Mouse (Mus musculus): ENCODE data around the gene Txndc15. TPM values are rescaled to one million over a fixed set of nuclear protein-coding genes. Genes with fewer than 3 reads are reported as not detected.
"Not testable (repeated sequence)": the region's sequence is repeated elsewhere in the genome, so short reads cannot be mapped to it uniquely, and the experiment has no call there.

Gene Txndc15
- polyA plus RNA-seq, 1 experiment from 2014 or later = 71.3 TPM

DNA sequence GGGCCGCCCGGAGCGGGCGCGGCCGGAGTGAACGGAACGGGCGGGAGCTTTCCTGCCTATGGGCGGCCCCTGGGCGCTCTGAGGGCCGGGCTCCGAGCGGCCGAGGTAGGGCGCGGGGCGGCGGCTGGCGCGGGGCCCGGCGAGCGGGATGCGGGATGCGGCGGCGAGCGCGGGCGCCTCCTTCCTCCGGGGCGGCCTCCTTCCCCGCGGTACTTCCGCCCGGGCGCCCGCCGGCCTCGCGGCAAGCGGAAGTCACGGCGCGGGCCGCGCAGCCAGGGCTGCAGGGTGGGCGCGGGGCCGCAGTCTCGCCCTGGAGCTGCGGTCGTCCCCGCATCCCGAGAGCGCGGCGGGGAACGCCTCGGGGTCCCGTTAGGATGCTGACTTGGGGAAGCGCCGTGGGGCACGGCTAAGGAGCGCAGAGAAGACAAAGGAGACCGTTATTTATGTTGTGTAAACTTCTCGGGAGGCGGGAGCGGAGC, 21.2 kb upstream of the Txndc15 start:
- H3K9ac ChIP-seq (ENCODE audit: low read depth, low read length) = peak overlapping the region; percentile 100
- peak overlapping the region; percentile 99 for H3K4me3 ChIP-seq (ENCODE audit: low read length)
- H3K4me1 ChIP-seq (ENCODE audit: control insufficient read depth, insufficient read depth, low read length) = peaks cover 15% of the 10 kb centered on the region
- H3K27ac ChIP-seq (ENCODE audit: low read length) = peak overlapping the region; percentile 98
- H3K36me3 ChIP-seq (ENCODE audit: control insufficient read depth, insufficient read depth, low read length) = no peaks in the 10 kb centered on the region
- H3K27me3 ChIP-seq (replicated peaks; ENCODE audit: control insufficient read depth, insufficient read depth, low read length) = no peaks in the 10 kb centered on the region
- WGBS = under 1% methylated on average over 55 of the region's 70 CpGs
- H3K9me3 ChIP-seq (ENCODE audit: control insufficient read depth, low read length) = no peaks in the 10 kb centered on the region
- peak overlapping the region; percentile 55 for H3K4me2 ChIP-seq (ENCODE audit: low read depth, low read length)
- ATAC-seq = peak; percentile 80

DNA sequence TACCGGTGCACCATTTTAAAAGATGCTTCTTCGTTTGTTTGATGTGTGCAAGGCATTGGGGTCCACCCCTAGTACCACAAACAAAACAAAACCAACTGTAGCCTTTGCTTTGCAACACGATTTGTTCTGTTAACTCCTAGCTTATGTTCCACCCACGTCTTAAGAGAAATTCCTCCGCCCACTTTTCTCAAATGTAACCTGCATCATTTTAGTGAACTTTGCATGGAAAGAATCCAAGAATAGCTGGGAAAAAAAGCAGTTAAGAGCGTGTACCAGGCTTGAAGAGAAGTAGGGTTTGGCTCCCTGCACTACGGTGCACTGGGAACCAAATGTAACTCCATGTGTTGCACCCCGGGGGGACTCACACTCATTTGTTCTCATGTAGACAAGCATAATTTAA, 20.3 kb upstream of the Txndc15 start:
- no peaks in the 10 kb centered on the region for H3K9me3 ChIP-seq (ENCODE audit: control insufficient read depth, low read length)
- WGBS = 11% methylated on average over 8 of the region's 8 CpGs
- peaks cover 15% of the 10 kb centered on the region for H3K4me1 ChIP-seq (ENCODE audit: control insufficient read depth, insufficient read depth, low read length)
- H3K9ac ChIP-seq (ENCODE audit: low read depth, low read length) = peak overlapping the region; percentile 100
- no peak for ATAC-seq
- H3K4me3 ChIP-seq (ENCODE audit: low read length) = peak overlapping the region; percentile 99
- no peaks in the 10 kb centered on the region; the same call in 1 of the 2 replicates for H3K36me3 ChIP-seq (ENCODE audit: control insufficient read depth, insufficient read depth, low read length)
- H3K27me3 ChIP-seq (replicated peaks; ENCODE audit: control insufficient read depth, insufficient read depth, low read length) = no peaks in the 10 kb centered on the region
- no peak overlapping the region for H3K27ac ChIP-seq (ENCODE audit: low read length)
- peak overlapping the region; percentile 55 for H3K4me2 ChIP-seq (ENCODE audit: low read depth, low read length)

DNA sequence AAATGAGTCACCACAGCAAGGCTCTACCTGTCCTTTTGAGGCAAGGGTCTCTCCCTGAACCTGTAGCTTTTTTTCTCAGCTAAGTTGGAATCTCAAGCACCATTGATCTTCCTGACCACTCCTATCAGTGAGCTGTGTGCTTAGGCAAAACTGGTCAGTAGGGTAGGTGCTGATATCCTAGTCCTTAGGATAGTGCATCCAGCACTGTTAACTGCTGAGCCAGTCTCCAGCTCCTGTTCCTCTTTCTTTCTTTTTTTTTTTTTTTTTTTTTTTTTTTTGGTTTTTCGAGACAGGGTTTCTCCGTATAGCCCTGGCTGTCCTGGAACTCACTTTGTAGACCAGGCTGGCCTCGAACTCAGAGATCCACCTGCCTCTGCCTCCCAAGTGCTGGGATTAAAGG, 18.5 kb upstream of the Txndc15 start:
- not testable (repeated sequence) for H3K27ac ChIP-seq (ENCODE audit: low read length); H3K9ac ChIP-seq (ENCODE audit: low read depth, low read length); H3K9me3 ChIP-seq (ENCODE audit: control insufficient read depth, low read length); H3K4me3 ChIP-seq (ENCODE audit: low read length); H3K36me3 ChIP-seq (ENCODE audit: control insufficient read depth, insufficient read depth, low read length); H3K4me2 ChIP-seq (ENCODE audit: low read depth, low read length); ATAC-seq; H3K27me3 ChIP-seq (replicated peaks; ENCODE audit: control insufficient read depth, insufficient read depth, low read length)
- WGBS = 80% methylated on average over 1 of the region's 3 CpGs
- H3K4me1 ChIP-seq (ENCODE audit: control insufficient read depth, insufficient read depth, low read length) = peaks cover 15% of the 10 kb centered on the region

DNA sequence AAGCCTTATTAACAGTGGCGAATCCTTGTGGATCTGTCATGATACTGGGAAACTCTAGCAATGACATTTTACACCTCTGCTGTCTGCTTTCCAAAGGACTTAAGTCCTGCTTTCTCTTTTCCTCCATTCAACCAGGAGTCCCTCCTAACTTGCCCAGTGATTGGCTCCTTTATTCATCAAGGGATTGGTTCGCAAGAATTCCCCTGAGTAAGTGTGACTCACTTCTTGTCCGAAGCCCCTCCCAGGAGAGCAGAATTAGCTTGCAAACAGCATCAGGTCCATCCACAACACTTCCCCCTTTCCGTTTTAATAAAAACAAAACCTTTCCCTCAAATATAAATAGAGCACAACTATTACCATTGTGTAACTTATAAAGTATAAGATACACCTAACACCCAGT, 10.1 kb upstream of the Txndc15 start:
- no peak overlapping the region for H3K27ac ChIP-seq (ENCODE audit: low read length)
- peaks cover 4% of the 10 kb centered on the region; the same call in 1 of the 2 replicates for H3K9me3 ChIP-seq (ENCODE audit: control insufficient read depth, low read length)
- ATAC-seq = no peak
- no peak overlapping the region for H3K4me3 ChIP-seq (ENCODE audit: low read length)
- H3K27me3 ChIP-seq (replicated peaks; ENCODE audit: control insufficient read depth, insufficient read depth, low read length) = no peaks in the 10 kb centered on the region
- no peaks in the 10 kb centered on the region for H3K4me1 ChIP-seq (ENCODE audit: control insufficient read depth, insufficient read depth, low read length)
- H3K9ac ChIP-seq (ENCODE audit: low read depth, low read length) = no peak overlapping the region
- peaks cover 2% of the 10 kb centered on the region; the same call in 1 of the 2 replicates for H3K36me3 ChIP-seq (ENCODE audit: control insufficient read depth, insufficient read depth, low read length)
- WGBS = 84% methylated on average over 4 of the region's 4 CpGs
- no peak overlapping the region for H3K4me2 ChIP-seq (ENCODE audit: low read depth, low read length)

DNA sequence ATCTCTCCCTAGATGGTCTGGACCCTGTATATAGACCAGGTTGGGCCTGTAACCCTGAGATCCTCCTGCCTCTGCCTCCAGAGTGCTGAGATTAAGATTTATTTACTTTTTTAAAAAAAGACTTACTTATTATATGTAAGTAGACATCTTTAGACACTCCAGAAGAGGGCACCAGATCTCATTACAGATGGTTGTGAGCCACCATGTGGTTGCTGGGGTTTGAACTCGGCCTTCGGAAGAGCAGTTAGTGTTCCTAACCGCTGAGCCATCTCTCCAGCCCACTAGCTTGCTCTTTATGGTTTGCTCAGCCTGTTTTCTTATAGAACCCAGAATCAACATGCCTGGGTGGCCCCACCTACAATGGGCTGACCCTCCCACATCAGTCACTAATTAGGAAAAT, 1.6 kb upstream of the Txndc15 start:
- H3K4me2 ChIP-seq (ENCODE audit: low read depth, low read length) = no peak overlapping the region
- no peak for ATAC-seq
- no peaks in the 10 kb centered on the region for H3K27me3 ChIP-seq (replicated peaks; ENCODE audit: control insufficient read depth, insufficient read depth, low read length)
- H3K36me3 ChIP-seq (ENCODE audit: control insufficient read depth, insufficient read depth, low read length) = no peaks in the 10 kb centered on the region
- no peak overlapping the region for H3K9ac ChIP-seq (ENCODE audit: low read depth, low read length)
- no peaks in the 10 kb centered on the region for H3K4me1 ChIP-seq (ENCODE audit: control insufficient read depth, insufficient read depth, low read length)
- 94% methylated on average over 3 of the region's 3 CpGs for WGBS
- H3K9me3 ChIP-seq (ENCODE audit: control insufficient read depth, low read length) = no peaks in the 10 kb centered on the region
- H3K4me3 ChIP-seq (ENCODE audit: low read length) = no peak overlapping the region
- no peak overlapping the region for H3K27ac ChIP-seq (ENCODE audit: low read length)

DNA sequence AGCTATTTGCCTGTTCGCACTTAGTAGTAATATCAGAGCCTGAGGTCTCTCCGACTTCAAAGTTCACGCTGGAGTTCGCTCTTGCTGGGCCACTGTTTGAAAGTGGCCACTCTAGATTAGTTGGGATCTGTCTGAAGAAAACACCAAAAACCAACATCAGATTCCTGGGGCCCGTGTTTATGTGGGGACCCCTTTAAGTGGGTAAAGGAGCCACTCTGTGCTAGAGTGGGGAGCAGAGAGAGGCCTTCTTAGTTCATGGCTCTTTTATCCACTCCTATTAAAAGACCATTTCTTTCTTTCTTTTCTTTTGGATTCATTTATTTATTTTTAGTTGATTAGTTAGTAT, 690 bp downstream of the Txndc15 start:
- Histone ChIP-seq H3K4me3 (ENCODE audit: low read length) (peak overlapping the region; percentile 76), H3K9ac (ENCODE audit: low read depth, low read length) (peak overlapping the region; percentile 92), H3K9me3 (ENCODE audit: control insufficient read depth, low read length) (no peaks in the 10 kb centered on the region), H3K27ac (ENCODE audit: low read length) (peak overlapping the region; percentile 77), H3K4me2 (ENCODE audit: low read depth, low read length) (peak overlapping the region; percentile 74), H3K27me3 (replicated peaks; ENCODE audit: control insufficient read depth, insufficient read depth, low read length) (no peaks in the 10 kb centered on the region), H3K4me1 (ENCODE audit: control insufficient read depth, insufficient read depth, low read length) (no peaks in the 10 kb centered on the region), H3K36me3 (ENCODE audit: control insufficient read depth, insufficient read depth, low read length) (0 out of 2 replicates have a peak, but pooled peaks cover 4% of the 10 kb centered on the region)
- no peak; the same call in 1 of the 2 replicates for ATAC-seq
- WGBS = 8% methylated on average over 5 of the region's 5 CpGs

DNA sequence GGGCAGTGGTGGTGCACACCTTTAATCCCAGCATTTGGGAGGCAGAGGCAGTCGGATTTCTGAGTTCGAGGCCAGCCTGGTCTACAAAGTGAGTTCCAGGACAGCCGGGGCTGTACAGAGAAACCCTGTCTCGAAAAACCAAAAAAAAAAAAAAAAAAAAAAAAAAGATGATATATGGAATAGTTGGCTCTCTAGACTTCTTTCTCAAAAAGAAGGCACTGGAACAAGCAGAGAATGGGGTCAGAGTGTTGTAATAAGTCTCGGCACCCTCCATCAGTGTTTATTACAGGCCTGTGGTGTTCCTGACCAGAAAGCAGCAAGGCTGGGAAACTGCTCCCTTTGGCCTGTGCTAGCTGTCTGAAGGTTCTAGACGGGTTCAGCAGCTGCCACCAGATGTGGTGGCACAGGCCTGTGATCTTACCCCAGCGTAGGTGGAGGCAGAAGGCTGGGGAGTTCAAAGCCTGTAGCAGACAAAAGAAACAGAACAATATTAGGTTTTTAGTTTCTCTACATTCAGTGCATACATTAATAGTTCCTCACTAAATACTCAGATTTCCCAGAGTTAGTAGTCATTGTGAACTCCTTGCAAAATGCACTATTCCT, 1.6 kb downstream of the Txndc15 start:
- Histone ChIP-seq H3K4me2 (ENCODE audit: low read depth, low read length) (no peak overlapping the region), H3K9ac (ENCODE audit: low read depth, low read length) (no peak overlapping the region), H3K4me3 (ENCODE audit: low read length) (no peak overlapping the region), H3K27ac (ENCODE audit: low read length) (no peak overlapping the region), H3K36me3 (ENCODE audit: control insufficient read depth, insufficient read depth, low read length) (0 out of 2 replicates have a peak, but pooled peaks cover 4% of the 10 kb centered on the region), H3K27me3 (replicated peaks; ENCODE audit: control insufficient read depth, insufficient read depth, low read length) (no peaks in the 10 kb centered on the region), H3K9me3 (ENCODE audit: control insufficient read depth, low read length) (no peaks in the 10 kb centered on the region), H3K4me1 (ENCODE audit: control insufficient read depth, insufficient read depth, low read length) (no peaks in the 10 kb centered on the region)
- 81% methylated on average over 7 of the region's 7 CpGs for WGBS
- ATAC-seq = no peak

DNA sequence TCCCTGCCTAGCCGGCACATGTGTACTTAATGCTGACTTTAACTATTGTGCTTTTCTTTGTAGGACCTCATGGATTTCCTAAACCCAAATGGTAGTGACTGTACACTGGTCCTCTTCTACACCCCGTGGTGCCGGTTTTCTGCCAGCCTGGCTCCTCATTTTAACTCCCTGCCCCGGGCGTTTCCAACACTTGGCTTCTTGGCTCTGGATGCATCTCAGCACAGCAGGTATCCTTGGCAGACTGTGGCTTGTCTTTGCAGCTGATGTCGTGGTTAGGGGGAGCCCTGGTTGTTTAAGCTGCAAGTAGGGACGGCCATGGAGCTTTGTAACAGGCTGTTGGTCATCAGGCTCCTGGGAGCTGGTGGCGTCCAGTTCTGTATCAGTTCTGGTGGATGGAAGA, 7.1 kb downstream of the Txndc15 start:
- no peaks in the 10 kb centered on the region for H3K4me1 ChIP-seq (ENCODE audit: control insufficient read depth, insufficient read depth, low read length)
- no peak overlapping the region for H3K4me2 ChIP-seq (ENCODE audit: low read depth, low read length)
- ATAC-seq = no peak
- H3K27me3 ChIP-seq (replicated peaks; ENCODE audit: control insufficient read depth, insufficient read depth, low read length) = no peaks in the 10 kb centered on the region
- no peak overlapping the region for H3K4me3 ChIP-seq (ENCODE audit: low read length)
- H3K9me3 ChIP-seq (ENCODE audit: control insufficient read depth, low read length) = no peaks in the 10 kb centered on the region
- 79% methylated on average over 8 of the region's 8 CpGs for WGBS
- no peak overlapping the region for H3K9ac ChIP-seq (ENCODE audit: low read depth, low read length)
- H3K36me3 ChIP-seq (ENCODE audit: control insufficient read depth, insufficient read depth, low read length) = 0 out of 2 replicates have a peak, but pooled peaks cover 4% of the 10 kb centered on the region
- H3K27ac ChIP-seq (ENCODE audit: low read length) = no peak overlapping the region

DNA sequence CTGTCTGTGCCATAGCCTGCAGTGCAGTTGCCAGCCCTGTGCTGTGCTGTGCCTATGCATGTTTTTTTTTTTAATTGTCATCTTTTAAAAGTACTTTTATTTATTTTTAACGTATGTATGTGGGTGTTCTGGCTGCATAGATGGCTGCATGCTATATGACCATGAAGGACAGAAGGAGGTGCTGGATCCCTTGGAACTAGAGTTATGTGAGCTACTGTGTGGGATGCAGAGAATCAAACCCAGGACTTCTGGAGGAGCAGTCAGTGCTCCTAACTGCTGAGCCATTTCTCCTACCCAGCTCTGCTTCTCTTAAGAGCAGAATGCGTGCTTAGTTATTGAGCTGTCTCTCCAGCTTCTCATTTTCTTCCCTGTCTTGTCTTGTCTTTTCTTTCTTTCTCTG, 7.5 kb downstream of the Txndc15 start:
- Histone ChIP-seq H3K36me3 (ENCODE audit: control insufficient read depth, insufficient read depth, low read length) (0 out of 2 replicates have a peak, but pooled peaks cover 4% of the 10 kb centered on the region), H3K27ac (ENCODE audit: low read length) (no peak overlapping the region), H3K4me3 (ENCODE audit: low read length) (no peak overlapping the region), H3K27me3 (replicated peaks; ENCODE audit: control insufficient read depth, insufficient read depth, low read length) (no peaks in the 10 kb centered on the region), H3K4me1 (ENCODE audit: control insufficient read depth, insufficient read depth, low read length) (no peaks in the 10 kb centered on the region), H3K9me3 (ENCODE audit: control insufficient read depth, low read length) (no peaks in the 10 kb centered on the region), H3K9ac (ENCODE audit: low read depth, low read length) (no peak overlapping the region), H3K4me2 (ENCODE audit: low read depth, low read length) (no peak overlapping the region)
- ATAC-seq = no peak
- WGBS = 92% methylated on average over 2 of the region's 2 CpGs

Data from intestine, embryonic 16.5 days (tissue).